Mouse (Mus musculus): ENCODE data around the gene Myo15. TPM values are rescaled to one million over a fixed set of nuclear protein-coding genes. Genes with fewer than 3 reads are reported as not detected.
A peak's percentile ranks its signal among the peaks of the same experiment; 100 is the strongest.
"Not testable (repeated sequence)": the region's sequence is repeated elsewhere in the genome, so short reads cannot be mapped to it uniquely, and the experiment has no call there.

Myo15 gene
- polyA plus RNA-seq, 1 experiment, result 8.2 TPM

- TF ChIP-seq CTCF (IDR thresholded peaks at IDR 0.05; ENCODE audit: control insufficient read depth, insufficient read depth, insufficient replicate concordance, low read depth, low read length) (no peak), POLR2A (IDR thresholded peaks at IDR 0.05; ENCODE audit: control insufficient read depth, low read depth, low read length) (no peak)
- peaks cover 5% of the 10 kb centered on the region for H3K36me3 ChIP-seq (ENCODE audit: control insufficient read depth, insufficient read depth, low read length)
Observed at GRCm38 (mm10) chr11:60545433-60545832, 76.3 kb downstream of the Myo15 start.

DNA sequence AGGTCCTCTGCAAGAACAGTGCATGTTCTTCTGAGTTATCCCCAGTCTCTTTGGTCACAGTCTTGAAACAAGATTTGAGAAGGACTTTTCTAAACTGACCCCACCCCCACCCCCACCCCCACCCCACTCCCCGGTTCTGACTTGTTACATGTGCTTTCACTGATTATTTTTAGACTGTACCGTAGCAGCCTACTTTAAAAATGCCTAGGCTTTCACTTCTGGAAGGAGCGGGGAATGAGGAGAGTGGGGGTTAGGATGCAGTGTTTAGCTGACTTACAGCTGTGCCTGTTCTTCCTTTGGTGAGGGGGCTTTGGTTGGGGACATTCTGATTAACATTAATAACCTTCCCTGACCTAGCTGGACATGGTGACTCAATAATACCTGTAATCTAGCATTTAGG is 79.0 kb downstream of the Myo15 start:
- TF ChIP-seq POLR2A (IDR thresholded peaks at IDR 0.05; ENCODE audit: control insufficient read depth, low read depth, low read length) (no peak), CTCF (IDR thresholded peaks at IDR 0.05; ENCODE audit: control insufficient read depth, insufficient read depth, insufficient replicate concordance, low read depth, low read length) (no peak)
- Histone ChIP-seq H3K36me3 (ENCODE audit: control insufficient read depth, insufficient read depth, low read length) (peaks cover 4% of the 10 kb centered on the region), H3K4me1 (ENCODE audit: control insufficient read depth, insufficient read depth, low read length) (no peaks in the 10 kb centered on the region; the same call in 1 of the 2 replicates), H3K27ac (ENCODE audit: control insufficient read depth, insufficient read depth, low read depth, low read length) (no peak overlapping the region), H3K27me3 (ENCODE audit: control insufficient read depth, insufficient read depth, low read length) (no peaks in the 10 kb centered on the region), H3K4me3 (ENCODE audit: control insufficient read depth, low read depth, low read length) (no peak overlapping the region)

More at GRCm38 (mm10) chr11:60545433-60545832, 76.3 kb downstream of the Myo15 start:
- H3K4me3 ChIP-seq (ENCODE audit: control insufficient read depth, low read depth, low read length), result no peak overlapping the region
- H3K4me1 ChIP-seq (ENCODE audit: control insufficient read depth, insufficient read depth, low read length), result peaks cover 2% of the 10 kb centered on the region; the same call in 1 of the 2 replicates
- H3K27ac ChIP-seq (ENCODE audit: control insufficient read depth, insufficient read depth, low read depth, low read length), result no peak overlapping the region
- no peaks in the 10 kb centered on the region for H3K27me3 ChIP-seq (ENCODE audit: control insufficient read depth, insufficient read depth, low read length)

- Histone ChIP-seq H3K4me1 (ENCODE audit: control insufficient read depth, insufficient read depth, low read length) (no peaks in the 10 kb centered on the region), H3K4me3 (ENCODE audit: control insufficient read depth, low read depth, low read length) (no peak overlapping the region), H3K27me3 (ENCODE audit: control insufficient read depth, insufficient read depth, low read length) (no peaks in the 10 kb centered on the region), H3K36me3 (ENCODE audit: control insufficient read depth, insufficient read depth, low read length) (peaks cover 11% of the 10 kb centered on the region), H3K27ac (ENCODE audit: control insufficient read depth, insufficient read depth, low read depth, low read length) (no peak overlapping the region)
- TF ChIP-seq POLR2A (IDR thresholded peaks at IDR 0.05; ENCODE audit: control insufficient read depth, low read depth, low read length), result no peak
- no peak for TF ChIP-seq CTCF (IDR thresholded peaks at IDR 0.05; ENCODE audit: control insufficient read depth, insufficient read depth, insufficient replicate concordance, low read depth, low read length)
Observed at GRCm38 (mm10) chr11:60553091-60553490, 84.0 kb downstream of the Myo15 start.

DNA sequence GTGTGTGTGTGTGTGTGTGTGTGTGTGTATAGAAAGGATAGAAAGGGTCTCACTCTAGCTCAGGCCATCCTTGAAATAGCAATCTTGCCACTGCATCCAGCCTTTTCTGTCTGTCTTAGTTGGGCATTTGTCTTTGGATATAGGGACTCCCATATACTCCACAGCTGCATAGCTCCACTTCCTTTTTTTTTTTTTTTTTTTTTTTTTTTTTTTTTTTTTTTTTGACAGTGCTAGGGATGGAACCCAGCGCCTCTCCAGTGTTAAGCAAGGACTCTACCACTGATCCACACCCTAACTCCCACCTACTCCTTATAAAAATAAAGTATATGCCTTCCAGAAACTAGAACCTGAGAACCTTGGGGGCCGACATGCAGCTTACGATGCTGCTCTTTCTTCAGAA is 88.5 kb downstream of the Myo15 start:
- TF ChIP-seq POLR2A (IDR thresholded peaks at IDR 0.05; ENCODE audit: control insufficient read depth, low read depth, low read length), result no peak
- H3K27me3 ChIP-seq (ENCODE audit: control insufficient read depth, insufficient read depth, low read length), result no peaks in the 10 kb centered on the region
- no peaks in the 10 kb centered on the region for H3K4me1 ChIP-seq (ENCODE audit: control insufficient read depth, insufficient read depth, low read length)
- peaks cover 10% of the 10 kb centered on the region for H3K36me3 ChIP-seq (ENCODE audit: control insufficient read depth, insufficient read depth, low read length)
- no peak overlapping the region for H3K4me3 ChIP-seq (ENCODE audit: control insufficient read depth, low read depth, low read length)
- H3K27ac ChIP-seq (ENCODE audit: control insufficient read depth, insufficient read depth, low read depth, low read length), result no peak overlapping the region

GRCm38 (mm10) chr11:60559342-60559741 is 90.2 kb downstream of the Myo15 start:
- Histone ChIP-seq H3K36me3 (ENCODE audit: control insufficient read depth, insufficient read depth, low read length) (peaks cover 5% of the 10 kb centered on the region), H3K4me3 (ENCODE audit: control insufficient read depth, low read depth, low read length) (no peak overlapping the region), H3K4me1 (ENCODE audit: control insufficient read depth, insufficient read depth, low read length) (no peaks in the 10 kb centered on the region), H3K27ac (ENCODE audit: control insufficient read depth, insufficient read depth, low read depth, low read length) (no peak overlapping the region), H3K27me3 (ENCODE audit: control insufficient read depth, insufficient read depth, low read length) (no peaks in the 10 kb centered on the region)
- peak; percentile 86; the same call in 1 of the 2 replicates for TF ChIP-seq CTCF (IDR thresholded peaks at IDR 0.05; ENCODE audit: control insufficient read depth, insufficient read depth, insufficient replicate concordance, low read depth, low read length)
- TF ChIP-seq POLR2A (IDR thresholded peaks at IDR 0.05; ENCODE audit: control insufficient read depth, low read depth, low read length), result no peak

DNA sequence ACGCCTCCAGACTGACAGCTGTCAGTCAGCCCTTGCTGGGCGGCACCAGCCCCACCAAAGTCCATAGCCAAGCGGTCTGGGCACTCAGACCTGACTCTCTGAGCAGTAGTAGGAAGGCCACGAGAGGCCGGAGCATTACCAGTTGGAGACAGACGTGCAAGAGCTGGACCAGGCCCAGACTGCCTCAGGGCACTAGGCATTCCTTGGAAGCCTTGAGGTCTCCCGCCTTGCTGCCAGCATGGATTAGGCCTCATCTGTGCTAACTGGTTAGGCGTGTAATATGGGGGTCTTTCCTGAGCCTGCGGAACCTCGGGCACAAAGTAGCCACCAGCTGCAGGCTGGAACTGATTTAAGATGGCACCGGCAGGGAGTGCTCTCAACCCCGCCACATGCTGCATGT is 104.9 kb downstream of the Myo15 start:
- H3K4me3 ChIP-seq (ENCODE audit: control insufficient read depth, low read depth, low read length); H3K4me1 ChIP-seq (ENCODE audit: control insufficient read depth, insufficient read depth, low read length); H3K27me3 ChIP-seq (ENCODE audit: control insufficient read depth, insufficient read depth, low read length); H3K36me3 ChIP-seq (ENCODE audit: control insufficient read depth, insufficient read depth, low read length); H3K27ac ChIP-seq (ENCODE audit: control insufficient read depth, insufficient read depth, low read depth, low read length): not testable (repeated sequence)

Other genes with a start within 250 kb of the Myo15 start
- 13.2 and 18.5 TPM in 2 replicates for gene Srebf1, start 246.8 kb upstream of the Myo15 start, polyA plus RNA-seq (2012; rRNA removed)
- 18.5 and 22.3 TPM in 2 replicates for gene Tom1l2, start 116.4 kb upstream of the Myo15 start, polyA plus RNA-seq (2012; rRNA removed)
- gene Drc3, start 116.0 kb upstream of the Myo15 start, polyA plus RNA-seq (2012; rRNA removed), result 62.2 and 70.2 TPM in 2 replicates
- 76.9 and 89.3 TPM in 2 replicates for gene Gid4, start 52.2 kb upstream of the Myo15 start, polyA plus RNA-seq (2012; rRNA removed)
- 83.6 and 87.7 TPM in 2 replicates for gene Atpaf2, start 50.9 kb upstream of the Myo15 start, polyA plus RNA-seq (2012; rRNA removed)
- 34.5 and 36.3 TPM in 2 replicates for gene Drg2, start 14.7 kb upstream of the Myo15 start, polyA plus RNA-seq (2012; rRNA removed)
- 13.4 and 13.8 TPM in 2 replicates for gene Alkbh5, start 67.0 kb downstream of the Myo15 start, polyA plus RNA-seq (2012; rRNA removed)
- 14.6 and 16.9 TPM in 2 replicates for gene Llgl1, start 230.4 kb downstream of the Myo15 start, polyA plus RNA-seq (2012; rRNA removed)

Measured in testis, adult 2 months (tissue).